In the genomic region with DNA sequence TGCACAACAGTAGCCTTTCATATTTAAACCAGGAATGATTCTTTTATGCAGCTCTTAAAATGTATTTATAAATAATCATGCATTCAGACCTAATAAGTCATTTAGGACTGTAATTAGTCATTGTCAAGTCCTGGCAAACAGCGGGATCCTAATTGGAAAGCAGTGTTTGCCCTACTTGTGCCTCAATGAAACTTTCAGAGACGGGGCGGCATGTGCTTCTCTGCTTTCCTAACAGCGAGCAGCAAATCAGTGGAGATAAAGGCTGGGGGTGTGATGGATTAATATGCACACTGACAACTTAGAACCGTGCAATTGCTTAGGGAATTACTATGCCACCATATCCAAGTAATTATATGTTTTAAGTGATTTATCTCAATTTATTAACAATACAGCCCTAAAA, we compare ENCODE assay signal across 26 mouse cellular contexts. TPM values are rescaled to one million over a fixed set of nuclear protein-coding genes. Genes with fewer than 3 reads are reported as not detected.
"Had no signal": no experiment of that assay in that cellular context is flagged by ENCODE, and none has a peak within 500 bp of the region (broad histone marks: within the 10 kb centered on the region; RNA-seq: fewer than 3 reads in every experiment).

No protein-coding gene starts in this region.

- H3K27ac ChIP-seq: kidney, embryonic 15.5 days; left cerebral cortex, adult 2 months; liver, embryonic 13.5 days; neural tube, embryonic 13.5 days; stomach, postnatal 0 days had no signal

- H3K36me3 ChIP-seq: kidney, embryonic 15.5 days; liver, embryonic 13.5 days; neural tube, embryonic 13.5 days had no signal

- H3K4me3 ChIP-seq: kidney, embryonic 15.5 days; left cerebral cortex, adult 2 months; liver, embryonic 13.5 days; myocyte; neural tube, embryonic 13.5 days had no signal

- H3K4me2 ChIP-seq: kidney, embryonic 15.5 days; liver, embryonic 13.5 days; midbrain, embryonic 11.5 days; neural tube, embryonic 13.5 days had no signal

- H3K4me1 ChIP-seq: kidney, embryonic 15.5 days; liver, embryonic 13.5 days; neural tube, embryonic 13.5 days had no signal

- H3K27me3 ChIP-seq: kidney, embryonic 15.5 days; liver, embryonic 13.5 days; neural tube, embryonic 13.5 days had no signal

- DNase-seq: kidney, adult 2 months; kidney, postnatal 10 days; kidney, postnatal 36 days; layer of hippocampus, postnatal 36 days; liver, embryonic 13.5 days; lung, adult 2 months; lung, postnatal 14 days; lung, postnatal 4 days; midbrain, embryonic 14.5 days; right cerebral cortex, adult 18-20 months; right cerebral cortex, postnatal 14 days; right cerebral cortex, postnatal 4 days; thymus, adult 2 months; thymus, postnatal 14 days; thymus, postnatal 4 days had no signal

- H3K9me3 ChIP-seq: kidney, embryonic 15.5 days; liver, embryonic 13.5 days; neural tube, embryonic 13.5 days had no signal

- H3K9ac ChIP-seq: kidney, embryonic 15.5 days; liver, embryonic 13.5 days; neural tube, embryonic 13.5 days had no signal

RNA-seq across cellular contexts. Expression of a gene that starts 48.4 kb away (rescaled TPM):
- polyA plus RNA-seq: kidney, adult 2 months; kidney, embryonic 15.5 days; limb, embryonic 11.5 days; liver, adult 2 months; liver, embryonic 13.5 days; liver, embryonic 16.5 days; lung, adult 2 months; lung, embryonic 16.5 days; midbrain, embryonic 14.5 days; myocyte; neural tube, embryonic 13.5 days; stomach, embryonic 14.5 days; stomach, postnatal 0 days had no signal
